Comparison of ENCODE assay signal across 18 mouse cellular contexts in the genomic region with DNA sequence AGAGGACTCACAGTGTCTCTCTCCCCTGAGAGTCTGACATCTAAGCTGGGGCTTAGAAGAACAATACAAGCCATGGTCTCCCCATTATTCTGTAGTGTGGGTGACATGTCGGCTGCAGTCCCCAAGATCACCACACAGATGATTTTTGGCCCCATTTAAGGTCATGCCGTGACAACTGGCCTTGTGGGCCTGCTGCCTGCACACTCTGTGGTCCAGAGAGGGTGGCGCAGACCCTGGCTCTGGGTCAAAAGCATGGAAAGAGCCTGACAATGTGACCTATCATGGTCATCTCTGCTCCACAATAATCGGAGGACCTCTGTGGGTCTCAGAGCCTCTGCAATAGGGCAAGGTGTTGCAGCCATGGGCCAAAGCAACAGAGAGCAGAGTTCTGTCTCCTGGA. TPM values are rescaled to one million over a fixed set of nuclear protein-coding genes. Genes with fewer than 3 reads are reported as not detected.
A peak's percentile ranks its signal among the peaks of the same experiment; 100 is the strongest.
DNase-seq lines count a peak whose midpoint lies in the region; ATAC-seq lines count a peak whose summit lies in the region.
"Had no signal": no experiment of that assay in that cellular context is flagged by ENCODE, and none has a peak within 500 bp of the region (broad histone marks: within the 10 kb centered on the region; RNA-seq: fewer than 3 reads in every experiment).

No protein-coding gene starts in this region.

- 84% methylated on average over 4 of the region's 4 CpGs for WGBS in hindbrain, embryonic 10.5 days
- WGBS in hindbrain, embryonic 11.5 days, result 78% methylated on average over 4 of the region's 4 CpGs

- H3K9ac ChIP-seq in hindbrain, embryonic 11.5 days (ENCODE audit: low read depth, low read length), result no peak overlapping the region
- H3K9ac ChIP-seq: embryonic facial prominence, embryonic 15.5 days; hindbrain, embryonic 12.5 days; intestine, embryonic 15.5 days had no signal

- no peak overlapping the region for H3K4me3 ChIP-seq in hindbrain, embryonic 10.5 days
- no peak overlapping the region for H3K4me3 ChIP-seq in hindbrain, embryonic 11.5 days (ENCODE audit: low read depth, low read length)
- no peak overlapping the region for H3K4me3 ChIP-seq in brown adipose tissue, adult 24 weeks (ENCODE audit: insufficient read depth, low read depth, low read length)
- H3K4me3 ChIP-seq: embryonic facial prominence, embryonic 15.5 days; erythroblast, embryonic 14.5 days; forebrain, embryonic 10.5 days; gastrocnemius, adult 2 months; hindbrain, embryonic 12.5 days; intestine, embryonic 15.5 days had no signal

- H3K27me3 ChIP-seq in hindbrain, embryonic 10.5 days (ENCODE audit: insufficient read depth, poor library complexity, severe bottlenecking), result no peaks in the 10 kb centered on the region
- H3K27me3 ChIP-seq in hindbrain, embryonic 11.5 days (ENCODE audit: control insufficient read depth, insufficient read depth, low read length), result no peaks in the 10 kb centered on the region
- H3K27me3 ChIP-seq: embryonic facial prominence, embryonic 15.5 days; hindbrain, embryonic 12.5 days; intestine, embryonic 15.5 days had no signal

- no peaks in the 10 kb centered on the region for H3K36me3 ChIP-seq in hindbrain, embryonic 10.5 days
- H3K36me3 ChIP-seq in hindbrain, embryonic 11.5 days (ENCODE audit: control insufficient read depth, insufficient read depth, low read length), result no peaks in the 10 kb centered on the region
- H3K36me3 ChIP-seq: embryonic facial prominence, embryonic 15.5 days; forebrain, embryonic 10.5 days; hindbrain, embryonic 12.5 days; intestine, embryonic 15.5 days had no signal

- peak overlapping the region; percentile 66; the same call in 1 of the 2 replicates for H3K27ac ChIP-seq in hindbrain, embryonic 10.5 days
- no peak overlapping the region for H3K27ac ChIP-seq in hindbrain, embryonic 11.5 days (ENCODE audit: low read depth, low read length)
- H3K27ac ChIP-seq in brown adipose tissue, adult 24 weeks (replicated peaks; ENCODE audit: low read depth, low read length), result peak overlapping the region; percentile 41
- H3K27ac ChIP-seq: embryonic facial prominence, embryonic 15.5 days; gastrocnemius, adult 2 months; hindbrain, embryonic 12.5 days; intestine, embryonic 15.5 days had no signal

- H3K9me3 ChIP-seq in hindbrain, embryonic 10.5 days, result no peaks in the 10 kb centered on the region
- no peaks in the 10 kb centered on the region for H3K9me3 ChIP-seq in hindbrain, embryonic 11.5 days (ENCODE audit: control insufficient read depth, low read length)
- H3K9me3 ChIP-seq: embryonic facial prominence, embryonic 15.5 days; forebrain, embryonic 10.5 days; hindbrain, embryonic 12.5 days; intestine, embryonic 15.5 days had no signal

- no peak overlapping the region for H3K4me2 ChIP-seq in hindbrain, embryonic 11.5 days (replicated peaks; ENCODE audit: low read depth, low read length)
- H3K4me2 ChIP-seq: embryonic facial prominence, embryonic 15.5 days; hindbrain, embryonic 12.5 days; intestine, embryonic 15.5 days had no signal

- H3K4me1 ChIP-seq in hindbrain, embryonic 10.5 days (replicated peaks), result peaks cover 15% of the 10 kb centered on the region
- no peaks in the 10 kb centered on the region for H3K4me1 ChIP-seq in hindbrain, embryonic 11.5 days (replicated peaks; ENCODE audit: control insufficient read depth, insufficient read depth, low read length)
- peaks cover 11% of the 10 kb centered on the region for H3K4me1 ChIP-seq in brown adipose tissue, adult 24 weeks (ENCODE audit: control insufficient read depth, insufficient read depth, insufficient read length, low read length)
- H3K4me1 ChIP-seq: embryonic facial prominence, embryonic 15.5 days; intestine, embryonic 15.5 days had no signal

- peak; percentile 61 for DNase-seq in adrenal gland, adult 2 months
- no peak for DNase-seq in adrenal gland, adult 18-20 months (ENCODE audit: low spot score in 2 of 2)
- no peak for DNase-seq in hindbrain, embryonic 10.5 days (ENCODE audit: low spot score)
- no peak for DNase-seq in hindbrain, embryonic 11.5 days (ENCODE audit: low spot score)
- DNase-seq in adrenal gland, postnatal 10 days, result peak; percentile 17
- DNase-seq in ovary, adult 18-20 months (ENCODE audit: low spot score), result no peak
- DNase-seq: cerebellum, adult 2 months; cerebellum, postnatal 10 days; gastrocnemius, adult 2 months; gastrocnemius, postnatal 25 days; kidney, adult 18-20 months had no signal

- ATAC-seq in hindbrain, embryonic 11.5 days (ENCODE audit: low FRiP score), result no peak
- ATAC-seq: forebrain, embryonic 14.5 days; intestine, embryonic 15.5 days had no signal

RNA-seq across cellular contexts. Expression of a gene that starts 11.8 kb away (rescaled TPM):
- total RNA-seq in adrenal gland, adult 2 months (2021), result 1 to 10 TPM; 1.1 to 1.2 TPM
- 1.2 and 2.2 TPM in 2 replicates for polyA plus RNA-seq in adrenal gland, adult 2 months (2012; rRNA removed)
- total RNA-seq in adrenal gland, adult 18-20 months (2021), result 1 to 10 TPM in 1 of 2 experiments, under 1 TPM in 1; 0.73 to 1.5 TPM
- 0.39 and 0.60 TPM in 2 replicates for polyA plus RNA-seq in hindbrain, embryonic 10.5 days (2016; fragmentation: Nextera tagmentation; extraction: Ambion mirVana)
- polyA plus RNA-seq in hindbrain, embryonic 11.5 days (2014; fragmentation: Nextera tagmentation; extraction: Ambion mirVana), result 0.34 and 0.39 TPM in 2 replicates
- total RNA-seq in adrenal gland, postnatal 10 days (2021), result 1 to 10 TPM; 5.8 to 6.3 TPM
- polyA plus RNA-seq in brown adipose tissue, adult 24 weeks (2012; ENCODE audit: insufficient read depth, insufficient read length, missing spikeins), result 0.67 and 2.0 TPM in 2 replicates
- polyA plus RNA-seq: forebrain, embryonic 14.5 days had no signal

RNA-seq across cellular contexts. Expression of a gene that starts 31.8 kb away (rescaled TPM):
- total RNA-seq in adrenal gland, adult 2 months (2021), result 10 to 100 TPM in 1 of 2 experiments, 1 to 10 TPM in 1; 4.6 to 13.8 TPM
- 8.9 and 9.3 TPM in 2 replicates for polyA plus RNA-seq in adrenal gland, adult 2 months (2012; rRNA removed)
- 1 to 10 TPM; 5.6 to 8.4 TPM for total RNA-seq in adrenal gland, adult 18-20 months (2021)
- 2.3 and 3.8 TPM in 2 replicates for polyA plus RNA-seq in hindbrain, embryonic 10.5 days (2016; fragmentation: Nextera tagmentation; extraction: Ambion mirVana)
- polyA plus RNA-seq in hindbrain, embryonic 11.5 days (2014; fragmentation: Nextera tagmentation; extraction: Ambion mirVana), result 1.3 and 1.9 TPM in 2 replicates
- total RNA-seq in adrenal gland, postnatal 10 days (2021), result 10 to 100 TPM; 18.4 to 20.1 TPM
- polyA plus RNA-seq in brown adipose tissue, adult 24 weeks (2012; ENCODE audit: insufficient read depth, insufficient read length, missing spikeins), result 3.1 and 4.1 TPM in 2 replicates

RNA-seq across cellular contexts. Expression of a gene that starts 49.1 kb away (rescaled TPM):
- total RNA-seq in adrenal gland, adult 2 months (2021), result 1 to 10 TPM; 2.9 to 4.5 TPM
- polyA plus RNA-seq in adrenal gland, adult 2 months (2012; rRNA removed), result 2.0 and 2.9 TPM in 2 replicates
- total RNA-seq in adrenal gland, adult 18-20 months (2021), result 1 to 10 TPM; 3.3 to 3.6 TPM
- polyA plus RNA-seq in hindbrain, embryonic 10.5 days (2016; fragmentation: Nextera tagmentation; extraction: Ambion mirVana), result 4.4 and 7.5 TPM in 2 replicates
- 6.9 and 7.9 TPM in 2 replicates for polyA plus RNA-seq in hindbrain, embryonic 11.5 days (2014; fragmentation: Nextera tagmentation; extraction: Ambion mirVana)
- total RNA-seq in adrenal gland, postnatal 10 days (2021), result 1 to 10 TPM; 4.1 to 6.3 TPM
- polyA plus RNA-seq in brown adipose tissue, adult 24 weeks (2012; ENCODE audit: insufficient read depth, insufficient read length, missing spikeins), result 3.3 and 3.5 TPM in 2 replicates

Comparison
In these comparisons a context has a peak if more than half of its experiments do, and no peak if none do; other contexts are left out.
1. DNase-seq: peak in adrenal gland, adult 2 months (single experiment) and adrenal gland, postnatal 10 days (single experiment); none in adrenal gland, adult 18-20 months (0 of 2), hindbrain, embryonic 10.5 days (single experiment), hindbrain, embryonic 11.5 days (single experiment) and ovary, adult 18-20 months (single experiment).